Mouse (Mus musculus) gastrocnemius, postnatal 25 days (tissue): ENCODE measurements around the gene Olfr469. TPM values are rescaled to one million over a fixed set of nuclear protein-coding genes. Genes with fewer than 3 reads are reported as not detected.
"Not testable (repeated sequence)": the region's sequence is repeated elsewhere in the genome, so short reads cannot be mapped to it uniquely, and the experiment has no call there.

Experiments
- DNase-seq: peaks from one replicate; pipeline ENCODE4 v3.0.0; 2022
- long read RNA-seq, 2 experiments: library from polyadenylated mRNA; stranded (forward); transcript quantifications; one replicate each; pipeline ENCODE4 v2.0.0; 2021
- total RNA-seq, 2 experiments: library from RNA; stranded (reverse); gene quantifications; 1 replicate in 1 of 2; 2 replicates in 1 of 2; pipeline ENCODE4 v1.2.3; 2021

Gene Olfr469
- not detected for total RNA-seq
- long read RNA-seq, experiment 1: 0 reads
- long read RNA-seq, experiment 2: 0 reads

DNA sequence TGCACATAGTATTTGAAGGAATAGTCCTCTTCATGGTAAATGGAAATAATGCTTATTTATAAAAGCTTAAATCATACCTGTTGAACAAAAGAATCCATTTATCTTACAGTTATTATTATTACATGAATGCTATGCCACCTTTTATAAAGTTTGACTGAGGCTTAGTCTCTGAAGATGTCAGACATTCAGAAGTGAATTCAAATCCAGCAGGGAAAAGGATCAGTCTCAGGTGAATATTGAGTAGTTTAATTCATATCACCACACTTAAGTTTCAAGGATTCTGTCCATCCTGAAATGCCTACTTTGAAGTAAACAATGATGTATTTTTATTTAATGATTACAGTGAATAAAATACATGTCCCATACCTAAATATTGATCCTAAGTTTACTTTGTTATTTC is at the start of gene Olfr469:
Gene Olfr469, minus strand, starts transcription at position 101 of the 400 bp plus-strand sequence.
- DNase-seq: not testable (repeated sequence)

DNA sequence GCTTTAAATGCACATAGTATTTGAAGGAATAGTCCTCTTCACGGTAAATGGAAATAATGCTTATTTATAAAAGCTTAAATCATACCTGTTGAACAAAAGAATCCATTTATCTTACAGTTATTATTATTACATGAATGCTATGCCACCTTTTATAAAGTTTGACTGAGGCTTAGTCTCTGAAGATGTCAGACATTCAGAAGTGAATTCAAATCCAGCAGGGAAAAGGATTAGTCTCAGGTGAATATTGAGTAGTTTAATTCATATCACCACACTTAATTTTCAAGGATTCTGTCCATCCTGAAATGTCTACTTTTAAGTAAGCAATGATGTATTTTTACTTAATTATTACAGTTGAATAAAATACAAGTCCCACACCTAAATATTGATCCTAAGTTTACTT is 22.0 kb upstream of the Olfr469 start, which contains the start of gene Olfr470:
Gene Olfr470, minus strand, starts transcription at position 101 of the 400 bp plus-strand sequence.
- DNase-seq: not testable (repeated sequence)

DNA sequence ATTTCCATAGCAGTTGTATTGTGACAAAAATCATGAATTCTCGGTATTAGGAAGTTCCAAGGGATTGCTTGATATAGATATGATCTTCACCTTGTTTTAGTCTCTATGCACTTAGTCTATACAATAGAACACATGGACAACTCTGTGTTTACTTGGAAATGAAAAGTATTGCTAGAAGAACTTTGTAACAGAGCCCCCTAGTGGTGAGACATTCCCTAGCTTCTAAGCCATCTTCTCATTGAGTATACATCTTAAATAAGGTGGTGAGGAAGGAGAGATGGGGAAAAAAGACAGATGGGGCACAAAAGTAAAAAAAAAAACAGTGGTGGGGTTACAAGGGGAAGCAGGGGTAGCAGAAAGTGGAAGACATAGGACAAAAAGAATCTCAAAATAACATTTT is 16.4 kb upstream of the Olfr469 start:
- DNase-seq: no peak

DNA sequence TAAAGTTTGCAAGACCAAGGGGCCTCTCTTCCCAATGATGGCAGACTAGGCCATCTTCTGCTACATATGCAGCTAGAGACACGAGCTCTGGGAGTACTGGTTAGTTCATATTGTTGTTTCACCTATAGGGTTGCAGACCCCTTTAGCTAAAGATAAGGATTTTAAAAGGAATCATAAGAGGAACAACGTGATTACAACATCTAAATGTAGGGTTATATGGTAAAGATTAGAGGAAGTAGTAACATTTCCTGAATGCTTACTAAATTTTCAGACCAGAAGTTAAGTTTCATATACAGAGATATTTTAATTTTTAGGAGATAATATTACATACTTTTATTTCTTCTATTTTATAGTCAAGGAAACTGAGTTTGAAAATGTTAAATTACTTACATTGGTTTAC is 1.5 kb downstream of the Olfr469 start:
- not testable (repeated sequence) for DNase-seq

DNA sequence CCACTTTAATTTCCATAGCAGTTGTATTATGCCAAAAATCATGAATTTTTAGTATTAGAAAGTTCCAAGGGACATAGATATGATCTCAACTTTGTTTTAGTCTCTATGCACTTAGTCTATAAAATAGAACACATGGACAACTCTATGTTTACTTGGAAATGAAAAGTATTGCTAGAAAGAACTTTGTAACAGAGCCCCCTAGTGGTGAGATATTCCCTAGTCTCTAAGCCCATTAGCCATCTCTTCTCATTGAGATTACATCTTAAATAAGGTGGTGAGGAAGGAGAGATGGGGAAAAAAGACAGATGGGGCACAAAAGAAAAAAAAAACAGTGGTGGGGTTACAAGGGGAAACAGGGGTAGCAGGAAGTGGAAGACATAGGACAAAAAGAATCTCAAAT is 5.9 kb downstream of the Olfr469 start:
- DNase-seq: no peak

DNA sequence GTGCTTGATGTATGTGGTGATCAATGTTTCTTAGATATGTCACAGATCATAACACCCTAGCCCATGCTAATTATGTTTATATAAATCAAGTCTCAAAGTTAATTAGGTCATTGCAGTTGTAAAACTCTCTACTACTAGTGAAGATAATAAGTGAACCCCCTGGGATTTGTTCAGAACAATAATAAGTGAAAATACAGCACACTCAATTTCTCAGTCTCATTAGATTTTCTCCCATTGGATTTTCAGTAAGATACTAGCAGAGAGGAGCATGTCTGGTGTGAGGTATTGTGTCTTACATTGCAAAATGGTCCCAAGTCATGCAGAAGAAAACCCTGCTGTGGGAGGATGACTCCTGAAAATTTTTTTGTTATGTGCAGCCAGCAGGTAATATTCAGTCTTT is 13.4 kb downstream of the Olfr469 start, which contains the start of gene Olfr467:
Gene Olfr467, plus strand, starts transcription at position 301 of the 400 bp plus-strand sequence.
- DNase-seq: no peak

DNA sequence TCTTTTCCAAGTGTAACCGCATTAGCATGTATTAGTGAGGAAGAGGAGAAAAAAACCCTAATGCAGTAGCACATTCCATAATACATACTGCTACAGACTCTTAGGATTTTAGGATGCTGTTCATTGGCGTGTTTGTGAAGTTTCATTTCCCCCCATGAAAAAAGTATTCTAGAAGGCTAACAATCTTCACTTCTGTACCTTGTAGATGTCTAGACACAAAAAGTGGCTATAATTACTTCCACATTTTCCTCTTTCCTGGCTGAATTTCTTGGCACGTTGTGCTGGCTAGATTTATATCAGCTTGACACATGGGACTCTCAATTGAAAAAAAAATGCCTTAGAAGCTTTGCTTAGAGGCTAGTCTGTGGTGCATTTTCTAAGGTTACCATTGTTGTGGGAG is 23.2 kb downstream of the Olfr469 start:
- DNase-seq: no peak

DNA sequence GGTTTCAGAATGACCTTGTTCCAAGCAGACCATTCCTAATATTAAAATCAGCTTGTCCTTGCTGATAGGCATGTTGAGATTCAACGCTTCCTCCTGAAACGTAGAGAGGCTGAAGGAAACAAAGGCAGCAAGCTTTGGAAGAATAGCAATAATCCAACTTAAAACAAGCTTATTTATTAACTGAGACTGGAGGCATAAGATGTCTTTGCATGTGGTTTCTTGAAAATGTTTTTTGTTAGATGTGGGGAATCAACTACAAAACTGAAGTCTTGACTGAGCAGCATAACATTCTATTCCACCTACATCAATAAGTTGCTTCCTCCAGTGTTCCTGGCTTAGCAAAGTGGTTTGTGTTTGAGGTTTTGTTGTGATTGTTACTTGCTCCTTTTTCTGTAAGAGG is 24.2 kb downstream of the Olfr469 start, which contains the start of gene Ovch2:
Gene Ovch2, minus strand, starts transcription at position 101 of the 400 bp plus-strand sequence.
- DNase-seq: no peak

DNA sequence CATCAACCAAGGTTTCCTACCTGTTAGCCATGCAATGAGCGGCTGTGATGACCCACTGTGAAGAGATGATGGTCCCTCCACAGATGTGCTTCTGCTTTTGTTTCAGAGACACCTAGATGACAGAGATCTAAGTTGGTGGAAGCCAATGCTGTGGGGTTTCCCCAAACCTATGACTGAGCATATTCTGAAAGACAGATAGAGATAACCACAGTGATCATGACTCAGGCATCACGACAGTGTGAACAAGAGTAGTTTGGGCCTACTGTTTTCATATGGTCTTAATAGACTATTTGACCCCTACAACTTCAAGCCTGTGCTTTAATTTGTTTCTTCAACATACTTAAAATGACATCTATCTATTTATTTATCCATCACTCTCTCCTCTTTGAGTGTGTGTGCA is 28.8 kb downstream of the Olfr469 start:
- DNase-seq: no peak

DNA sequence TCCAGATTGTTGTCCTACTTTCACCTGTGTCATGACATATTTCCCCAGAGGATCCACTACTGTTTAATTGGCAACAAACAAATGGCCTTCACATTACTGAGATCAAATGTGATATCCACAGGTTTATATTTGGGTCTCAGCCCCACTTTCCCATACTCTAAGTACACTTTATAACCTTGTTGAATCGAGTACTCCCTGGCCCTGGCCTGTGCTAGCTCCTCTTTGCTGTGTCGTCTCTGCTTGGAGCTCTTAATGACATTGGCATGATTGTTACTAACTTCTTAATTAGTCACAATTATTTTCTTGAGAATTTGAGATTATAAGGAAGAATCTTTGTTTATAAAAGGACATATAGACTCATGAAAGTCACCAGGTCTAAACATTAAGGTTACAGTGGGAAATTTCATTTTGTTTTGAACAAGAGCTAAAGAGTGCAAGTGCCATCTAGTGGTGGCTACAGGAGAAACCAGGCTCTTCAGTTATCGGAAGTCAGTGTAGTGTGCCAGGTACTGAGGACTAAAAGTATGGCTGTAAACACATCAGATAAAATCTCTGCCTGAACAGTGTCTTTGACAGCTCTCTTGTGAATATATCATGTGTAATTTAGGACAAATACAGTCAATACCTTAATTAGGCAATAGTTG is 37.2 kb downstream of the Olfr469 start:
- no peak for DNase-seq

DNA sequence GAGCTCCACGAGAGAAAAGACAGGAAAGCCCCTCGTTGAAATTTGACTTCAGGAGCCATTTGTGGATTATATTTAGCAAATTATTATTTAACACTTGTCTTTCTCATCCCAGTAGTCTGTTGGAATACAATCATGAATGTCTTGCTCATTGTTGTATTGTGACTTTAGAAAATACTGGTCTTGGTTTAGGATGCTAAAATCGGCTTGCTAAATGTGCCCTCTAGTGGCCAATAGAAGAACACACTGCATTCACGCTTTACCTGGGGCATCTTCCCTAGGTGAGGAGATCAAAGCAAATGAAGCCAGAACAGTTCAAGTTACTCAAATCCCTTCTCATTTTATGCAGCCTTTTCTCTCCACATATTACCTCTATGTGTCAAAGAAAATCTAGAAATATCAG is 45.7 kb downstream of the Olfr469 start:
- DNase-seq: no peak

DNA sequence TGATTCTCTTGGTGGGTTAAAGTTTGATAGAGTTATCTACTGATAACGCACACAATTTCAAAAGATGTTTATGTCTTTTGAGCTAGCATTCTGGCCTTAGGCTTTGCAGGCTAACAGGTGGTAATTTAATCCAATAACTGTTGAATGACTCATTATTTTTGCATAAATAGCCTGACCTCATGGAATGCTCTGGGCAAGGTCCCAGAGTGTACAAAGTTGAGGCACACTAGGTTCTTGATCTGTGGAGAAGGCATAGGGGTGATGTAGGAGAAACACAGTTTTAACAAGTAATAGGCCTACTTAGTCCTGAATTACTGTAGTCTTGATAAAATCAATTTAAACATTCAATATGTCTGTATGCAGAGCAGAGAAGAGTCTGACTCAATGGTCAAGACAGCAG is 47.1 kb downstream of the Olfr469 start:
- DNase-seq: no peak

DNA sequence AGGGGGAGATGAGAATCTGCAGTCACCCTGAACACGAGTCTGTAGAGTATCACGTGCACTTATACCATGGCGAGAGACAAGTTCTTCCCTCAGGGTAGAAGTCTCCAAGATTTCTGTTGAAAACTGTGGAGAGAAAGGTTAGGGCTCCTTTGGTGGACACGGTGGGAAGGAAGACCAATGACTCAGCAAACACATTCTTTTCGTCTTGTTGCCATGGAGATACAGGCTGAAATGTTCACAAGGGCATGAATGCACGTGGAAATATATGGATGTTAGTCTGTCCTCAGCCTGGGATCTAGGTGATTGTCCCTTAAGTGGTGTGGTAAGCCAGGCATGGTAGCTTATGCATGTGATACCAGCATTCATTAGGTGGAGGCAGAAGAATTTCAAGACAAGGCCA is 54.5 kb downstream of the Olfr469 start:
- DNase-seq: no peak

Other genes starting within 250 kb of the Olfr469 start
- gene Ppfibp2, start 230.3 kb downstream of the Olfr469 start, total RNA-seq: 10 to 100 TPM in 1 of 2 experiments, 1 to 10 TPM in 1; 8.0 to 15.2 TPM
- not detected for gene 5330417H12Rik, start 200.4 kb downstream of the Olfr469 start, total RNA-seq
- gene Cyb5r2, start 67.5 kb downstream of the Olfr469 start, total RNA-seq: under 1 TPM in 1 of 2 experiments, not detected in 1; 0.23 TPM
- gene Ovch2, start 24.3 kb downstream of the Olfr469 start, total RNA-seq: not detected
- gene Olfr467, start 13.3 kb downstream of the Olfr469 start, total RNA-seq: not detected
- not detected for gene Olfr470, start 21.9 kb upstream of the Olfr469 start, total RNA-seq
- not detected for gene Olfr472, start 72.4 kb upstream of the Olfr469 start, total RNA-seq
- gene Olfr473, start 104.9 kb upstream of the Olfr469 start, total RNA-seq: not detected
- gene Olfr474, start 129.1 kb upstream of the Olfr469 start, total RNA-seq: not detected
- gene Olfr476, start 139.3 kb upstream of the Olfr469 start, total RNA-seq: not detected
- gene Olfr477, start 161.2 kb upstream of the Olfr469 start, total RNA-seq: not detected
- not detected for gene Olfr478, start 208.4 kb upstream of the Olfr469 start, total RNA-seq
- gene Olfr479, start 225.2 kb upstream of the Olfr469 start, total RNA-seq: not detected
- gene Olfr480, start 241.8 kb upstream of the Olfr469 start, total RNA-seq: not detected